Mouse (Mus musculus) macrophage (primary cell): ENCODE results near the gene Exosc1. TPM values are rescaled to one million over a fixed set of nuclear protein-coding genes. Genes with fewer than 3 reads are reported as not detected.

Experiments used
- H3K27ac ChIP-seq: fragments of 350-480 bp; formaldehyde crosslinking; 2 replicates; pipeline ENCODE4 v1.9.0; 2021
- H3K36me3 ChIP-seq: fragments of 350-480 bp; formaldehyde crosslinking; 2 replicates; pipeline ENCODE4 v1.9.0; 2021; ENCODE audit errors: inconsistent target
- H3K4me3 ChIP-seq: fragments of 350-480 bp; formaldehyde crosslinking; 2 replicates; pipeline ENCODE4 v1.9.0; 2021; ENCODE audit errors: inconsistent target
- H3K79me2 ChIP-seq: fragments of 350-480 bp; formaldehyde crosslinking; 2 replicates; pipeline ENCODE4 v1.9.0; 2021; ENCODE audit errors: inconsistent target
- WGBS: methylation state at CpG from one replicate; pipeline ENCODE4 v1.1.7; 2026; ENCODE audit warnings: inconsistent platforms; ENCODE audit not compliant: missing documents; 5-methylcytosine and 5-hydroxymethylcytosine counted together
- polyA plus RNA-seq: library from polyadenylated mRNA; stranded (reverse); fragments of 250-400 nt; gene quantifications from 3 replicates; pipeline ENCODE4 v1.2.4, GENCODE M21; 2018; ENCODE audit warnings: inconsistent platforms

The Exosc1 gene
- polyA plus RNA-seq, 1 experiment from 2014 or later = 36.0 TPM

- Histone ChIP-seq H3K36me3 (no peaks in the 10 kb centered on the region), H3K4me3 (no peak overlapping the region), H3K27ac (peak overlapping the region; percentile 10; the same call in 1 of the 2 replicates), H3K79me2 (no peaks in the 10 kb centered on the region)
- 34% methylated on average over 6 of the region's 6 CpGs for WGBS
Observed at GRCm38 (mm10) chr19:41906311-41907078, 26.7 kb downstream of the Exosc1 start.

GRCm38 (mm10) chr19:41905246-41905645 is 28.0 kb downstream of the Exosc1 start:
- no peaks in the 10 kb centered on the region for H3K36me3 ChIP-seq
- no peak overlapping the region for H3K4me3 ChIP-seq
- WGBS = 100% methylated on average over 2 of the region's 2 CpGs
- H3K79me2 ChIP-seq = no peaks in the 10 kb centered on the region
- no peak overlapping the region for H3K27ac ChIP-seq

- no peaks in the 10 kb centered on the region for H3K79me2 ChIP-seq
- 46% methylated on average over 10 of the region's 10 CpGs for WGBS
- H3K36me3 ChIP-seq = no peaks in the 10 kb centered on the region
- no peak overlapping the region for H3K27ac ChIP-seq
- H3K4me3 ChIP-seq = no peak overlapping the region
Observed at GRCm38 (mm10) chr19:41902848-41903593, 30.2 kb downstream of the Exosc1 start.

GRCm38 (mm10) chr19:41901696-41902095 is 31.5 kb downstream of the Exosc1 start:
- no peak overlapping the region for H3K4me3 ChIP-seq
- H3K79me2 ChIP-seq = no peaks in the 10 kb centered on the region
- H3K36me3 ChIP-seq = no peaks in the 10 kb centered on the region
- no peak overlapping the region for H3K27ac ChIP-seq
- WGBS = 71% methylated on average over 2 of the region's 2 CpGs

- H3K79me2 ChIP-seq = no peaks in the 10 kb centered on the region
- H3K27ac ChIP-seq = 0 out of 2 replicates have a peak overlapping the region, but pooled peaks have one; percentile 5
- no peaks in the 10 kb centered on the region for H3K36me3 ChIP-seq
- 8% methylated on average over 8 of the region's 8 CpGs for WGBS
- H3K4me3 ChIP-seq = no peak overlapping the region
Observed at GRCm38 (mm10) chr19:41900495-41901090, 32.6 kb downstream of the Exosc1 start.

GRCm38 (mm10) chr19:41898860-41899259 is 34.4 kb downstream of the Exosc1 start:
- Histone ChIP-seq H3K79me2 (peaks cover 8% of the 10 kb centered on the region; the same call in 1 of the 2 replicates), H3K36me3 (no peaks in the 10 kb centered on the region), H3K4me3 (no peak overlapping the region), H3K27ac (no peak overlapping the region)
- WGBS = 58% methylated on average over 4 of the region's 4 CpGs

GRCm38 (mm10) chr19:41896319-41896711 is 36.9 kb downstream of the Exosc1 start:
- Histone ChIP-seq H3K79me2 (peaks cover 13% of the 10 kb centered on the region; the same call in 1 of the 2 replicates), H3K36me3 (no peaks in the 10 kb centered on the region), H3K27ac (peak overlapping the region; percentile 67; the same call in 1 of the 2 replicates), H3K4me3 (peak overlapping the region; percentile 68)
- WGBS = 27% methylated on average over 18 of the region's 18 CpGs

GRCm38 (mm10) chr19:41895460-41896318 is 37.5 kb downstream of the Exosc1 start, which contains the start of gene Rrp12:
Rrp12 (minus strand) TSS chr19:41896173.
- 2% methylated on average over 46 of the region's 46 CpGs for WGBS
- Histone ChIP-seq H3K36me3 (no peaks in the 10 kb centered on the region), H3K79me2 (peaks cover 13% of the 10 kb centered on the region; the same call in 1 of the 2 replicates), H3K27ac (peak within 1 kb of the TSS; percentile 67), H3K4me3 (peak within 1 kb of the TSS; percentile 68)

- H3K36me3 ChIP-seq = no peaks in the 10 kb centered on the region
- H3K27ac ChIP-seq = peak overlapping the region; percentile 67
- H3K4me3 ChIP-seq = peak overlapping the region; percentile 68
- H3K79me2 ChIP-seq = peaks cover 13% of the 10 kb centered on the region; the same call in 1 of the 2 replicates
- WGBS = 37% methylated on average over 6 of the region's 7 CpGs
Observed at GRCm38 (mm10) chr19:41894959-41895358, 38.3 kb downstream of the Exosc1 start.

GRCm38 (mm10) chr19:41888191-41888590 is 45.0 kb downstream of the Exosc1 start:
- Histone ChIP-seq H3K4me3 (no peak overlapping the region), H3K27ac (no peak overlapping the region), H3K79me2 (no peaks in the 10 kb centered on the region), H3K36me3 (peaks cover 23% of the 10 kb centered on the region; the same call in 1 of the 2 replicates)

- 95% methylated on average over 9 of the region's 9 CpGs for WGBS
- H3K36me3 ChIP-seq = peaks cover 23% of the 10 kb centered on the region; the same call in 1 of the 2 replicates
- H3K27ac ChIP-seq = no peak overlapping the region
- no peaks in the 10 kb centered on the region for H3K79me2 ChIP-seq
- no peak overlapping the region for H3K4me3 ChIP-seq
Observed at GRCm38 (mm10) chr19:41883882-41884281, 49.3 kb downstream of the Exosc1 start.

- Histone ChIP-seq H3K4me3 (no peak overlapping the region), H3K36me3 (peaks cover 26% of the 10 kb centered on the region; the same call in 1 of the 2 replicates), H3K27ac (no peak overlapping the region), H3K79me2 (no peaks in the 10 kb centered on the region)
- 91% methylated on average over 4 of the region's 4 CpGs for WGBS
Observed at GRCm38 (mm10) chr19:41881842-41882241, 51.4 kb downstream of the Exosc1 start.

- Histone ChIP-seq H3K27ac (no peak overlapping the region), H3K79me2 (no peaks in the 10 kb centered on the region), H3K36me3 (peaks cover 17% of the 10 kb centered on the region), H3K4me3 (no peak overlapping the region)
- 89% methylated on average over 14 of the region's 14 CpGs for WGBS
Observed at GRCm38 (mm10) chr19:41874356-41874755, 58.9 kb downstream of the Exosc1 start.
